Mouse (Mus musculus) cerebellum, adult 2 months (tissue): Measurements from ENCODE around the gene Zbtb48. TPM values are rescaled to one million over a fixed set of nuclear protein-coding genes. Genes with fewer than 3 reads are reported as not detected.

ENCODE experiments used
- DNase-seq, 2 experiments: peaks; one replicate each; pipeline ENCODE4 v3.0.0; 2021
- H3K27ac ChIP-seq: fragments of 200-500 bp; 2 replicates; pipeline ENCODE4 v1.5.1; 2012; ENCODE audit warnings: low read length, control low read depth, inconsistent platforms; ENCODE audit not compliant: insufficient read depth
- H3K27me3 ChIP-seq: fragments of 200-500 bp; 2 replicates; pipeline ENCODE4 v1.6.1; 2012; ENCODE audit warnings: inconsistent platforms, mild to moderate bottlenecking, low read length, moderate library complexity; ENCODE audit not compliant: control insufficient read depth, insufficient read depth
- H3K4me1 ChIP-seq: fragments of 200-500 bp; 2 replicates; pipeline ENCODE4 v1.6.1; 2011; ENCODE audit warnings: low read length; ENCODE audit not compliant: control insufficient read depth, insufficient read depth
- H3K4me3 ChIP-seq: fragments of 200-500 bp; replicated peaks from 2 replicates; pipeline ENCODE3; 2011; ENCODE audit warnings: mild to moderate bottlenecking, low read depth, low read length, control low read depth; ENCODE audit not compliant: insufficient read depth
- CTCF ChIP-seq: fragments of 200-500 bp; IDR thresholded peaks from 2 replicates; pipeline ENCODE4 v1.5.1; 2011; ENCODE audit warnings: low read depth, mild to moderate bottlenecking, control low read depth, low read length, moderate library complexity, borderline replicate concordance; ENCODE audit not compliant: insufficient read depth
- POLR2A ChIP-seq: fragments of 200-500 bp; IDR thresholded peaks from 2 replicates; pipeline ENCODE4 v1.6.1; 2011; ENCODE audit warnings: low read length, control low read depth, borderline replicate concordance; ENCODE audit not compliant: insufficient read depth
- WGBS: fragments of 180-500 bp; shearing (Covaris S2); methylation state at CpG from one replicate; pipeline ENCODE4 v1.1.7; 2018; 5-methylcytosine and 5-hydroxymethylcytosine counted together
- polyA plus RNA-seq: library from polyadenylated mRNA; depleted of rRNA; stranded (reverse); fragments of >200 nt; gene quantifications from 2 replicates; pipeline ENCODE4 v1.2.3, GENCODE M21; 2012

Gene Zbtb48
- polyA plus RNA-seq, 1 experiment: 24.3 TPM

GRCm38 (mm10) chr4:152069245-152069644 is 41.8 kb upstream of the Zbtb48 start:
- TF ChIP-seq POLR2A (no peak), CTCF (no peak)
- WGBS: 72% methylated on average over 3 of the region's 3 CpGs
- H3K27ac ChIP-seq: no peak overlapping the region
- no peaks in the 10 kb centered on the region for H3K27me3 ChIP-seq
- H3K4me3 ChIP-seq: no peak overlapping the region
- DNase-seq: no peak
- H3K4me1 ChIP-seq: no peaks in the 10 kb centered on the region

- TF ChIP-seq CTCF (no peak), POLR2A (no peak)
- Histone ChIP-seq H3K27ac (no peak overlapping the region), H3K4me3 (no peak overlapping the region), H3K27me3 (no peaks in the 10 kb centered on the region), H3K4me1 (no peaks in the 10 kb centered on the region)
- DNase-seq: no peak
- 39% methylated on average over 6 of the region's 6 CpGs for WGBS
Observed at GRCm38 (mm10) chr4:152068166-152068724, 40.8 kb upstream of the Zbtb48 start.

GRCm38 (mm10) chr4:152067280-152067679 is 39.8 kb upstream of the Zbtb48 start:
- Histone ChIP-seq H3K27ac (no peak overlapping the region), H3K27me3 (no peaks in the 10 kb centered on the region), H3K4me1 (no peaks in the 10 kb centered on the region), H3K4me3 (no peak overlapping the region)
- TF ChIP-seq CTCF: no peak
- no peak for TF ChIP-seq POLR2A
- DNase-seq: no peak

- Histone ChIP-seq H3K27ac (no peak overlapping the region), H3K4me1 (no peaks in the 10 kb centered on the region), H3K4me3 (no peak overlapping the region), H3K27me3 (no peaks in the 10 kb centered on the region)
- TF ChIP-seq CTCF (no peak), POLR2A (no peak)
- WGBS: 63% methylated on average over 9 of the region's 9 CpGs
- no peak for DNase-seq
Observed at GRCm38 (mm10) chr4:152062390-152063110, 35.1 kb upstream of the Zbtb48 start.

GRCm38 (mm10) chr4:152044609-152045008 is 17.1 kb upstream of the Zbtb48 start:
- Histone ChIP-seq H3K4me1 (peaks cover 3% of the 10 kb centered on the region; the same call in 1 of the 2 replicates), H3K27ac (no peak overlapping the region), H3K27me3 (no peaks in the 10 kb centered on the region), H3K4me3 (no peak overlapping the region)
- DNase-seq: no peak
- 80% methylated on average over 6 of the region's 6 CpGs for WGBS
- no peak for TF ChIP-seq CTCF
- TF ChIP-seq POLR2A: no peak

GRCm38 (mm10) chr4:152043171-152043570 is 15.7 kb upstream of the Zbtb48 start:
- no peak overlapping the region for H3K27ac ChIP-seq
- WGBS: 83% methylated on average over 3 of the region's 3 CpGs
- peaks cover 3% of the 10 kb centered on the region; the same call in 1 of the 2 replicates for H3K4me1 ChIP-seq
- H3K4me3 ChIP-seq: no peak overlapping the region
- no peaks in the 10 kb centered on the region for H3K27me3 ChIP-seq
- no peak for DNase-seq
- TF ChIP-seq POLR2A (no peak), CTCF (no peak)

- no peak for DNase-seq
- H3K4me3 ChIP-seq: no peak overlapping the region
- peaks cover 3% of the 10 kb centered on the region; the same call in 1 of the 2 replicates for H3K4me1 ChIP-seq
- TF ChIP-seq POLR2A: no peak
- no peak for TF ChIP-seq CTCF
- H3K27ac ChIP-seq: no peak overlapping the region
- H3K27me3 ChIP-seq: no peaks in the 10 kb centered on the region
- 83% methylated on average over 22 of the region's 22 CpGs for WGBS
Observed at GRCm38 (mm10) chr4:152041924-152042641, 14.6 kb upstream of the Zbtb48 start.
